Mouse (Mus musculus): ENCODE data around the gene Prickle3.

DNA sequence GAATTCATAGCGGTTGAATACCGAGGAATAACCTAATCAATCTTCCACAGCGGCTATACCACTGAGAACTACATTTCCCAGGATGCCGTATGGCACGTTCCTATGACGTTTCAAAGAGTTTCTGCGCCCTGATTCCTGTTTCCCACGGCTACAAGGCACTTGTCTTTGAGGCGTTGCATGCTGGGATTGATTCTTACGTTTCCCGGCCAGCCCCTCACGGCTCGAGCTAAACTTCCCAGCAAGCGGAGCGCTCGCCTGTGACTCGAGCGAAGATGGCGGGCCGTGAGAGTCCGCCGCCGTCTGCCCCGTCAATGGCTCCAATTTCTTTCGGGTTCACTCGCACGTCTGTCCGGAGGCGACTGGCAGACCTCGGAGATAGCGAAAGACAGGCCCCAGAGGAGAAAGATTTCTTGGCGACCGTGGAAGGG is 39.9 kb downstream of the Prickle3 start, which contains the start of gene Gpkow:
- TF ChIP-seq POLR2A (IDR thresholded peaks at IDR 0.05; ENCODE audit: insufficient read depth, low read length): peak; percentile 50
- TF ChIP-seq CTCF (IDR thresholded peaks at IDR 0.05; ENCODE audit: low read depth, low read length): no peak
- TF ChIP-seq EP300 (IDR thresholded peaks at IDR 0.05; ENCODE audit: insufficient read depth, low read depth, low read length): no peak

All from ES-Bruce4 (cell line).